Mouse (Mus musculus) heart, postnatal 10 days (tissue): Measurements from ENCODE around the gene Fam71f2. TPM values are rescaled to one million over a fixed set of nuclear protein-coding genes. Genes with fewer than 3 reads are reported as not detected.
A peak's percentile ranks its signal among the peaks of the same experiment; 100 is the strongest.

Source experiments
- DNase-seq, 2 experiments: peaks; one replicate each; pipeline ENCODE4 v3.0.0; 2021
- intact Hi-C: fragments of 180-260 bp; cut with DNase I; formaldehyde crosslinking; loops from one replicate; pipeline ENCODE4 v1.15.1; 2025
- total RNA-seq, 2 experiments: library from RNA; stranded (reverse); gene quantifications; 2 replicates each; pipeline ENCODE4 v1.2.3; 2021

Fam71f2 gene
- total RNA-seq, 2 experiments from 2014 or later = not detected

GRCm38 (mm10) chr6:29276746-29277145, 2.6 kb upstream of the Fam71f2 start:
- DNase-seq = no peak
- intact Hi-C loops = no loop called here

- peak; percentile 74 to 79 for DNase-seq
- intact Hi-C loops = loop anchor here (1.0 kb wide), 2 partner anchors 37 to 73 kb away; no protein-coding TSS in a partner anchor
These were observed 703 bp upstream of the Fam71f2 start for GRCm38 (mm10) chr6:29278513-29279267.

- DNase-seq = no peak
- intact Hi-C loops = no loop called here
These were observed 1.3 kb downstream of the Fam71f2 start for GRCm38 (mm10) chr6:29280671-29281070.

GRCm38 (mm10) chr6:29286870-29287269, 7.5 kb downstream of the Fam71f2 start:
- intact Hi-C loops = no loop called here
- DNase-seq = no peak

- DNase-seq = no peak
- intact Hi-C loops = no loop called here
These were observed 8.1 kb downstream of the Fam71f2 start for GRCm38 (mm10) chr6:29287481-29287880.

- peak; percentile 40 to 42 for DNase-seq
- intact Hi-C loops = no loop called here
These were observed 8.6 kb downstream of the Fam71f2 start for GRCm38 (mm10) chr6:29287944-29288343.

GRCm38 (mm10) chr6:29288651-29289050, 9.3 kb downstream of the Fam71f2 start:
- intact Hi-C loops = no loop called here
- DNase-seq = peak; percentile 10 to 19

- intact Hi-C loops = no loop called here
- DNase-seq = no peak
These were observed 19.7 kb downstream of the Fam71f2 start for GRCm38 (mm10) chr6:29299112-29299511.

GRCm38 (mm10) chr6:29303251-29303650, 23.9 kb downstream of the Fam71f2 start:
- DNase-seq = no peak
- intact Hi-C loops = loop anchor here (5.0 kb wide), 1 partner anchor 184 kb away; no protein-coding TSS in a partner anchor

- intact Hi-C loops = loop anchor here (5.0 kb wide), 1 partner anchor 184 kb away; no protein-coding TSS in a partner anchor
- DNase-seq = peak in 1 of 2 experiments; percentile 16
These were observed 24.3 kb downstream of the Fam71f2 start for GRCm38 (mm10) chr6:29303726-29304125.

- intact Hi-C loops = no loop called here
- no peak for DNase-seq
These were observed 26.1 kb downstream of the Fam71f2 start for GRCm38 (mm10) chr6:29305462-29305861.

- intact Hi-C loops = no loop called here
- no peak for DNase-seq
These were observed 29.6 kb downstream of the Fam71f2 start for GRCm38 (mm10) chr6:29308846-29309605.

- intact Hi-C loops = no loop called here
- no peak for DNase-seq
These were observed 34.4 kb downstream of the Fam71f2 start for GRCm38 (mm10) chr6:29313690-29314202.

- intact Hi-C loops = no loop called here
- DNase-seq = no peak
These were observed 37.9 kb downstream of the Fam71f2 start for GRCm38 (mm10) chr6:29317286-29317685.

GRCm38 (mm10) chr6:29317941-29318340, 38.5 kb downstream of the Fam71f2 start:
- DNase-seq = no peak

GRCm38 (mm10) chr6:29318879-29319278, 39.5 kb downstream of the Fam71f2 start, which contains the start of gene Fam71f1:
TSS of gene Fam71f1 (plus strand) at chr6:29319140.
- DNase-seq = peak; percentile 56 to 63
- intact Hi-C loops = no loop called here

More at GRCm38 (mm10) chr6:29317941-29318340, 38.5 kb downstream of the Fam71f2 start:
- intact Hi-C loops = no loop called here

- intact Hi-C loops = no loop called here
- DNase-seq = no peak
These were observed 42.2 kb downstream of the Fam71f2 start for GRCm38 (mm10) chr6:29321586-29321985.

GRCm38 (mm10) chr6:29322147-29322546, 42.8 kb downstream of the Fam71f2 start:
- intact Hi-C loops = no loop called here
- DNase-seq = no peak

GRCm38 (mm10) chr6:29322735-29323134, 43.3 kb downstream of the Fam71f2 start:
- intact Hi-C loops = no loop called here
- no peak for DNase-seq

GRCm38 (mm10) chr6:29326961-29327360, 47.6 kb downstream of the Fam71f2 start:
- no peak for DNase-seq
- intact Hi-C loops = no loop called here

GRCm38 (mm10) chr6:29329514-29329913, 50.1 kb downstream of the Fam71f2 start:
- DNase-seq = no peak
- intact Hi-C loops = no loop called here
